Mouse (Mus musculus): ENCODE results near the gene Exoc7. TPM values are rescaled to one million over a fixed set of nuclear protein-coding genes. Genes with fewer than 3 reads are reported as not detected.
A peak's percentile ranks its signal among the peaks of the same experiment; 100 is the strongest.

The Exoc7 gene
- polyA plus RNA-seq, 1 experiment = 21.8 TPM

DNA sequence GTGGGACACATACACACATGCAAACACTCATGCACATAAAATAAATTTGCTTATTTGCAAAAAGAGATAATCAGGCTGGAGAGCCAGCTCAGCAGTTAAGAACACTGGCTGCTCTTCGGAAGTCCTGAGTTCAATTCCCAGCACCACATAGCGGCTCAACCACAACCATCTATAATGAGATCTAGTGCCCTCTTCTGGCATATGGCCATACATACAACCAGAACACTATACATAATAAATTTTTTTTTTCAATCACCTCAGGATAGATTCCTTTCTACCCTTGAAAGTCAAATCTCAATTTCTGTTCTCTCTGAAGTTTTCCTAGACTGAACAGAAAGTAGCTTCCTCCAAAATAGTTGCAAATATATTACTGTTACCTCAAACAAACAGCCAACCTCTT is 1.6 kb downstream of the Exoc7 start:
- Histone ChIP-seq H3K36me3 (ENCODE audit: control insufficient read depth, insufficient read depth, low read length) (peaks cover 8% of the 10 kb centered on the region; the same call in 1 of the 2 replicates), H3K27me3 (ENCODE audit: control insufficient read depth, insufficient read depth, low read length) (no peaks in the 10 kb centered on the region), H3K4me1 (ENCODE audit: control insufficient read depth, insufficient read depth, insufficient read length) (peaks cover 6% of the 10 kb centered on the region; the same call in 1 of the 2 replicates), H3K27ac (ENCODE audit: insufficient read depth, low read length) (no peak overlapping the region), H3K4me3 (ENCODE audit: extremely low read depth, insufficient read depth, insufficient read length) (no peak overlapping the region)
- TF ChIP-seq POLR2A (IDR thresholded peaks at IDR 0.05; ENCODE audit: low read depth, low read length) = no peak
- TF ChIP-seq CTCF (IDR thresholded peaks at IDR 0.05; ENCODE audit: extremely low read depth, insufficient read depth, insufficient read length, insufficient replicate concordance) = no peak
- DNase-seq (ENCODE audit: low read depth in 1 of 2, low spot score in 2 of 2) = no peak
- WGBS = 97% methylated on average over 2 of the region's 2 CpGs

DNA sequence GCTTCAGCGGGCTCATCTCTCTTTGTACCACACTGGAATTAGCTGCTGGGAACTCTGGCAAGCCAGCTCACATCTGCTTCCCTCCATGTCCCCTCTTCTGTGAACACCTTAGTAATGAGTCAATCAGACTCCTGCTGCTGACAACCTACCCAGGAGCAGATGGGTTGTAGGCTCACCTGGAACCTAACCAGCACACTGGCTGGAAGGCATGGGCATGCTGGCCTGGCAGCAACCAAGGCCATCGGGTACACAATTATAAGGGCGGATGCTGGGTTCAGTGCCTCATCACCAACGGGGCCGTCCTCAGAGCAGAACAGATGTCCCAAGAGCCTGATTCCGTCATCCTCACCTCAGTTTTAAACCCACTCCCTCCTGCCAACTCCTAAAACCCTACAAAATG is 8.4 kb downstream of the Exoc7 start:
- no peaks in the 10 kb centered on the region for H3K4me1 ChIP-seq (ENCODE audit: control insufficient read depth, insufficient read depth, insufficient read length)
- TF ChIP-seq CTCF (IDR thresholded peaks at IDR 0.05; ENCODE audit: extremely low read depth, insufficient read depth, insufficient read length, insufficient replicate concordance) (no peak), POLR2A (IDR thresholded peaks at IDR 0.05; ENCODE audit: low read depth, low read length) (no peak)
- no peak overlapping the region for H3K4me3 ChIP-seq (ENCODE audit: extremely low read depth, insufficient read depth, insufficient read length)
- WGBS = 92% methylated on average over 6 of the region's 6 CpGs
- no peak overlapping the region for H3K27ac ChIP-seq (ENCODE audit: insufficient read depth, low read length)
- peaks cover 17% of the 10 kb centered on the region for H3K36me3 ChIP-seq (ENCODE audit: control insufficient read depth, insufficient read depth, low read length)
- DNase-seq (ENCODE audit: low read depth in 1 of 2, low spot score in 2 of 2) = no peak
- H3K27me3 ChIP-seq (ENCODE audit: control insufficient read depth, insufficient read depth, low read length) = no peaks in the 10 kb centered on the region

- Histone ChIP-seq H3K36me3 (ENCODE audit: control insufficient read depth, insufficient read depth, low read length) (peaks cover 15% of the 10 kb centered on the region), H3K27ac (ENCODE audit: insufficient read depth, low read length) (no peak overlapping the region), H3K4me3 (ENCODE audit: extremely low read depth, insufficient read depth, insufficient read length) (no peak overlapping the region), H3K27me3 (ENCODE audit: control insufficient read depth, insufficient read depth, low read length) (no peaks in the 10 kb centered on the region), H3K4me1 (ENCODE audit: control insufficient read depth, insufficient read depth, insufficient read length) (no peaks in the 10 kb centered on the region)
- 97% methylated on average over 11 of the region's 11 CpGs for WGBS
- no peak for DNase-seq (ENCODE audit: low read depth in 1 of 2, low spot score in 2 of 2)
- no peak for TF ChIP-seq CTCF (IDR thresholded peaks at IDR 0.05; ENCODE audit: extremely low read depth, insufficient read depth, insufficient read length, insufficient replicate concordance)
- TF ChIP-seq POLR2A (IDR thresholded peaks at IDR 0.05; ENCODE audit: low read depth, low read length) = no peak
Observed at GRCm38 (mm10) chr11:116298221-116298620, 8.8 kb downstream of the Exoc7 start.

DNA sequence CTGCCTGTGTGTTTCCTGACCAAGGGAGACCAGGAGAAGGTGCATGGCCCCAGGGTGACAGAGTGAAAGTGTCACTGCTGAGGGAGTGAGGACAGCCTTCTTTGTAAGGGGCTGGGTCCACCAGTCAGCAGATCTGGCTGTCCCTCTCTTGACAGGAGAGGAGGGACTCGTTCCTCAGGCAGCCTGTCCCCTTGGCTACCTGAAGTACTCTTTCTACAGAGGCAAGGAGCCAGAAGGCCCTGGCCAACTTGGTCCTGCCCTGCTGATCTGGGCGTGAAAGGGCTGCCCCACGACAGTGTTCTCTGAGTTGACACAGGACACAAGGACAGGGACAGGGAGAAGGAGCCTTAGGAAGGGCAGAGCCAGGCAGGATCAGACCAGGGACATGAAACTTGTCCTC is 10.0 kb downstream of the Exoc7 start:
- no peak overlapping the region for H3K27ac ChIP-seq (ENCODE audit: insufficient read depth, low read length)
- H3K4me1 ChIP-seq (ENCODE audit: control insufficient read depth, insufficient read depth, insufficient read length) = no peaks in the 10 kb centered on the region
- peaks cover 17% of the 10 kb centered on the region for H3K36me3 ChIP-seq (ENCODE audit: control insufficient read depth, insufficient read depth, low read length)
- DNase-seq (ENCODE audit: low read depth in 1 of 2, low spot score in 2 of 2) = no peak
- 79% methylated on average over 3 of the region's 3 CpGs for WGBS
- no peaks in the 10 kb centered on the region for H3K27me3 ChIP-seq (ENCODE audit: control insufficient read depth, insufficient read depth, low read length)
- TF ChIP-seq CTCF (IDR thresholded peaks at IDR 0.05; ENCODE audit: extremely low read depth, insufficient read depth, insufficient read length, insufficient replicate concordance) (no peak), POLR2A (IDR thresholded peaks at IDR 0.05; ENCODE audit: low read depth, low read length) (no peak)
- H3K4me3 ChIP-seq (ENCODE audit: extremely low read depth, insufficient read depth, insufficient read length) = no peak overlapping the region

DNA sequence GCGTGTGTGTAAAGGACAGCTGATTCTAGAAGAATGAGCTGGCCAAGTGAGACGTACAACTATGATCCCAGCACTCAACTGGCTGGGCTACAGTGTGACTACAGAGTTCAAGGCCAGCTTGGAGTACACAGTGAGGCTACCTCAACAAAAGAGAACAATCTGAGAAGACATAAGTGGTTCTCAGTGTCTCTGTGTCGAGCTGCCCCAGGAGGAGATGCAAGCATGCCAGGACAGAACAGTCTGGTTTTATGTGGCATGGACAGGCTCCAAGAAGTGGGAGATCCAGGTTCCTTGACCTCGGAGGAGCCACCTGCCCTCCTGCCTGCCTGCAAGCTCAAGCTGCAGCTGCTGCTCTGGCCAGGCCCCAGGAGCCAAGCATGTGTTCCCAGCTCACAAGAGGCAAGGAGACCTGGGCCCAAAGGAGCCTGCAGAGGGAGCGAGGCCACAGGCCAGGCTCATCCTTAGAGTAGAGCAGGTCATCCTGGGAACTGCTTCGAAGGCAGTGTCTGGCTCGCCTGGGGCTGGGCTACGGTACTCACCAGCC is 10.8 kb downstream of the Exoc7 start:
- Histone ChIP-seq H3K4me1 (ENCODE audit: control insufficient read depth, insufficient read depth, insufficient read length) (no peaks in the 10 kb centered on the region), H3K27ac (ENCODE audit: insufficient read depth, low read length) (no peak overlapping the region), H3K36me3 (ENCODE audit: control insufficient read depth, insufficient read depth, low read length) (peaks cover 18% of the 10 kb centered on the region), H3K27me3 (ENCODE audit: control insufficient read depth, insufficient read depth, low read length) (no peaks in the 10 kb centered on the region), H3K4me3 (ENCODE audit: extremely low read depth, insufficient read depth, insufficient read length) (no peak overlapping the region)
- DNase-seq (ENCODE audit: low read depth in 1 of 2, low spot score in 2 of 2) = no peak
- no peak for TF ChIP-seq CTCF (IDR thresholded peaks at IDR 0.05; ENCODE audit: extremely low read depth, insufficient read depth, insufficient read length, insufficient replicate concordance)
- no peak for TF ChIP-seq POLR2A (IDR thresholded peaks at IDR 0.05; ENCODE audit: low read depth, low read length)
- 97% methylated on average over 8 of the region's 8 CpGs for WGBS

GRCm38 (mm10) chr11:116294319-116294718 is 12.7 kb downstream of the Exoc7 start:
- peak; percentile 23 to 38 for DNase-seq (ENCODE audit: low read depth in 1 of 2, low spot score in 2 of 2)
- Histone ChIP-seq H3K27ac (ENCODE audit: insufficient read depth, low read length) (no peak overlapping the region), H3K27me3 (ENCODE audit: control insufficient read depth, insufficient read depth, low read length) (no peaks in the 10 kb centered on the region), H3K4me3 (ENCODE audit: extremely low read depth, insufficient read depth, insufficient read length) (no peak overlapping the region), H3K4me1 (ENCODE audit: control insufficient read depth, insufficient read depth, insufficient read length) (no peaks in the 10 kb centered on the region), H3K36me3 (ENCODE audit: control insufficient read depth, insufficient read depth, low read length) (peaks cover 20% of the 10 kb centered on the region)
- 48% methylated on average over 5 of the region's 5 CpGs for WGBS
- TF ChIP-seq CTCF (IDR thresholded peaks at IDR 0.05; ENCODE audit: extremely low read depth, insufficient read depth, insufficient read length, insufficient replicate concordance) = peak; percentile 70; the same call in 1 of the 2 replicates
- no peak for TF ChIP-seq POLR2A (IDR thresholded peaks at IDR 0.05; ENCODE audit: low read depth, low read length)

- 79% methylated on average over 12 of the region's 12 CpGs for WGBS
- Histone ChIP-seq H3K36me3 (ENCODE audit: control insufficient read depth, insufficient read depth, low read length) (peaks cover 20% of the 10 kb centered on the region), H3K4me1 (ENCODE audit: control insufficient read depth, insufficient read depth, insufficient read length) (no peaks in the 10 kb centered on the region), H3K4me3 (ENCODE audit: extremely low read depth, insufficient read depth, insufficient read length) (no peak overlapping the region), H3K27me3 (ENCODE audit: control insufficient read depth, insufficient read depth, low read length) (no peaks in the 10 kb centered on the region), H3K27ac (ENCODE audit: insufficient read depth, low read length) (no peak overlapping the region)
- TF ChIP-seq CTCF (IDR thresholded peaks at IDR 0.05; ENCODE audit: extremely low read depth, insufficient read depth, insufficient read length, insufficient replicate concordance) = no peak
- TF ChIP-seq POLR2A (IDR thresholded peaks at IDR 0.05; ENCODE audit: low read depth, low read length) = no peak
- no peak for DNase-seq (ENCODE audit: low read depth in 1 of 2, low spot score in 2 of 2)
Observed at GRCm38 (mm10) chr11:116293538-116294137, 13.4 kb downstream of the Exoc7 start.
